Comparison of ENCODE assay signal across 22 mouse cellular contexts in the genomic region with DNA sequence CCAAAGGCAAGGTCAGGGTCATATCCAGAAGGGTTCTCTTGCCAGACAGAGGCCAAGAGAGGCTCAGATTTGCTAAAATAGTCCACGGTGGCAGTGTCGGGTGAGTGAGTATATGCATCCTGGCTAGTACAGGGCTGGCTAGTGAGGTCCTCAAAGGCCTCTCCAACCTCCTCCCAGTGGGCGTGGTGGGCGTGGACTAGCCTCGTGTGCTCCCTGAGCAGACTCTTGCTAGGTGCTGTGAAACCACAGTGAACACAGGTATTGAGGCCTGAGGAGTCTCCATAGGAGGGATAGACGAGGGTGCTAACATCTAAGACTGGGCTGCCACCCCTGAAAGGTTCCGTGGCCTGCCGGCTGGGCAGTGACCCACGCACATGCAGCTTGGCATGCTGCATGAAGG. TPM values are rescaled to one million over a fixed set of nuclear protein-coding genes. Genes with fewer than 3 reads are reported as not detected.
DNase-seq lines count a peak whose midpoint lies in the region; ATAC-seq lines count a peak whose summit lies in the region.
"Had no signal": no experiment of that assay in that cellular context is flagged by ENCODE, and none has a peak within 500 bp of the region (broad histone marks: within the 10 kb centered on the region; RNA-seq: fewer than 3 reads in every experiment).

No protein-coding gene starts in this region.

- 0 out of 2 replicates have a peak overlapping the region, but pooled peaks have one; percentile 9 for H3K4me2 ChIP-seq in liver, embryonic 11.5 days
- H3K4me2 ChIP-seq: embryonic facial prominence, embryonic 15.5 days; forebrain, embryonic 13.5 days had no signal

- peaks cover 9% of the 10 kb centered on the region; the same call in 1 of the 2 replicates for H3K36me3 ChIP-seq in liver, embryonic 11.5 days (ENCODE audit: control insufficient read depth, insufficient read depth, low read length)

- no peaks in the 10 kb centered on the region for H3K27me3 ChIP-seq in liver, embryonic 11.5 days (replicated peaks; ENCODE audit: control insufficient read depth, insufficient read depth, low read length)
- H3K27me3 ChIP-seq: embryonic facial prominence, embryonic 15.5 days; forebrain, embryonic 13.5 days had no signal

- DNase-seq in cerebellum, adult 9-11 months = peak; percentile 8
- DNase-seq in cerebellum, adult 11 months = no peak
- peak; percentile 18 to 57 for DNase-seq in spleen, postnatal 4 days (ENCODE audit: low spot score in 2 of 2)
- no peak for DNase-seq in spleen, postnatal 14 days (ENCODE audit: low spot score in 2 of 2)
- DNase-seq in liver, embryonic 11.5 days (ENCODE audit: low spot score) = no peak
- DNase-seq in urinary bladder, postnatal 10 days (ENCODE audit: low spot score) = no peak
- no peak for DNase-seq in right cerebral cortex, postnatal 25 days
- DNase-seq: adrenal gland, postnatal 10 days; cerebellum, postnatal 10 days; embryo, embryonic 11 days; gastrocnemius, postnatal 36 days; kidney, postnatal 25 days; layer of hippocampus, adult 9-11 months; right cerebral cortex, adult 18-20 months; spleen, adult 18-20 months had no signal

- H3K27ac ChIP-seq in liver, embryonic 11.5 days (ENCODE audit: low read depth, low read length) = no peak overlapping the region
- H3K27ac ChIP-seq: embryonic facial prominence, embryonic 15.5 days; forebrain, embryonic 13.5 days had no signal

- peaks cover 15% of the 10 kb centered on the region for H3K4me1 ChIP-seq in liver, embryonic 11.5 days (replicated peaks; ENCODE audit: control insufficient read depth, insufficient read depth, low read length)
- H3K4me1 ChIP-seq: embryonic facial prominence, embryonic 15.5 days; forebrain, embryonic 13.5 days; megakaryocyte, embryonic 14.5 days had no signal

- no peaks in the 10 kb centered on the region for H3K9me3 ChIP-seq in liver, embryonic 11.5 days (ENCODE audit: control insufficient read depth, low read length)
- H3K9me3 ChIP-seq: embryonic facial prominence, embryonic 15.5 days; forebrain, embryonic 13.5 days; hindbrain, embryonic 10.5 days; megakaryocyte, embryonic 14.5 days had no signal

- peak; percentile 63; the same call in 1 of the 2 replicates for ATAC-seq in liver, embryonic 11.5 days (replicated peaks; ENCODE audit: low FRiP score)
- ATAC-seq in megakaryocyte-erythroid progenitor cell, adult 5-6 weeks (replicated peaks; ENCODE audit: low FRiP score, low TSS enrichment, poor library complexity, severe bottlenecking) = peak; percentile 74
- ATAC-seq: forebrain, embryonic 13.5 days; lung, postnatal 0 days; midbrain, embryonic 16.5 days had no signal

- no peak overlapping the region for H3K4me3 ChIP-seq in liver, embryonic 11.5 days (ENCODE audit: low read depth, low read length)
- H3K4me3 ChIP-seq: embryonic facial prominence, embryonic 15.5 days; forebrain, embryonic 13.5 days; hindbrain, embryonic 10.5 days; megakaryocyte, embryonic 14.5 days had no signal

- H3K9ac ChIP-seq in liver, embryonic 11.5 days (ENCODE audit: low read depth, low read length) = no peak overlapping the region
- H3K9ac ChIP-seq: embryonic facial prominence, embryonic 15.5 days; forebrain, embryonic 13.5 days had no signal

- 68% methylated on average over 9 of the region's 9 CpGs for WGBS in liver, embryonic 11.5 days

RNA-seq across cellular contexts. Expression of a gene that starts 12.1 kb away (rescaled TPM):
- 25.7 and 26.4 TPM in 2 replicates for polyA plus RNA-seq in liver, embryonic 11.5 days (2014; fragmentation: Nextera tagmentation; extraction: Ambion mirVana)
- 53.4 and 63.4 TPM in 2 replicates for total RNA-seq in megakaryocyte-erythroid progenitor cell, adult 5-6 weeks (2014; fragmentation: Nextera tagmentation)
- 6.1 and 6.9 TPM in 2 replicates for total RNA-seq in megakaryocyte-erythroid progenitor cell, adult 5-6 weeks (2017)

RNA-seq across cellular contexts. Expression of a gene that starts 26.2 kb away (rescaled TPM):
- 7.5 and 8.7 TPM in 2 replicates for polyA plus RNA-seq in liver, embryonic 11.5 days (2014; fragmentation: Nextera tagmentation; extraction: Ambion mirVana)
- 49.4 and 57.4 TPM in 2 replicates for total RNA-seq in megakaryocyte-erythroid progenitor cell, adult 5-6 weeks (2014; fragmentation: Nextera tagmentation)
- total RNA-seq in megakaryocyte-erythroid progenitor cell, adult 5-6 weeks (2017) = 19.9 and 20.8 TPM in 2 replicates

RNA-seq across cellular contexts. Expression of a gene that starts 26.7 kb away (rescaled TPM):
- 61.4 and 74.3 TPM in 2 replicates for polyA plus RNA-seq in liver, embryonic 11.5 days (2014; fragmentation: Nextera tagmentation; extraction: Ambion mirVana)
- 87.7 and 107 TPM in 2 replicates for total RNA-seq in megakaryocyte-erythroid progenitor cell, adult 5-6 weeks (2014; fragmentation: Nextera tagmentation)
- 154 and 167 TPM in 2 replicates for total RNA-seq in megakaryocyte-erythroid progenitor cell, adult 5-6 weeks (2017)

RNA-seq across cellular contexts. Expression of a gene that starts 46.8 kb away (rescaled TPM):
- polyA plus RNA-seq in liver, embryonic 11.5 days (2014; fragmentation: Nextera tagmentation; extraction: Ambion mirVana) = 1.8 and 2.2 TPM in 2 replicates
- 1.5 and 3.0 TPM in 2 replicates for total RNA-seq in megakaryocyte-erythroid progenitor cell, adult 5-6 weeks (2014; fragmentation: Nextera tagmentation)
- total RNA-seq in megakaryocyte-erythroid progenitor cell, adult 5-6 weeks (2017) = 2.7 and 3.3 TPM in 2 replicates
- polyA plus RNA-seq: forebrain, embryonic 13.5 days; hindbrain, embryonic 10.5 days; midbrain, embryonic 16.5 days had no signal

RNA-seq across cellular contexts. Expression of a gene that starts 56.1 kb away (rescaled TPM):
- 54.9 and 60.9 TPM in 2 replicates for polyA plus RNA-seq in liver, embryonic 11.5 days (2014; fragmentation: Nextera tagmentation; extraction: Ambion mirVana)
- 124 and 135 TPM in 2 replicates for total RNA-seq in megakaryocyte-erythroid progenitor cell, adult 5-6 weeks (2014; fragmentation: Nextera tagmentation)
- total RNA-seq in megakaryocyte-erythroid progenitor cell, adult 5-6 weeks (2017) = 208 and 214 TPM in 2 replicates

Comparison
In these comparisons a context has a peak if more than half of its experiments do, and no peak if none do; other contexts are left out.
1. DNase-seq: peak in cerebellum, adult 9-11 months (single experiment) and spleen, postnatal 4 days (2 of 2); none in cerebellum, adult 11 months (single experiment), spleen, postnatal 14 days (0 of 2), liver, embryonic 11.5 days (single experiment), urinary bladder, postnatal 10 days (single experiment) and right cerebral cortex, postnatal 25 days (single experiment).